Mouse (Mus musculus) kidney, embryonic 14.5 days (tissue): Measurements from ENCODE around the gene Shb. TPM values are rescaled to one million over a fixed set of nuclear protein-coding genes. Genes with fewer than 3 reads are reported as not detected.
A peak's percentile ranks its signal among the peaks of the same experiment; 100 is the strongest.

ENCODE experiments used
- ATAC-seq: fragments of 200-750 bp; cut with Nextera tagmentation; 2 replicates; pipeline ENCODE4 v1.8.0; 2017; ENCODE audit warnings: moderate number of reproducible peaks, mild to moderate bottlenecking, moderate TSS enrichment, moderate library complexity; ENCODE audit not compliant: low FRiP score, low TSS enrichment
- H3K27ac ChIP-seq: fragments of 300-500 bp; sonication (generic); 2 replicates; pipeline ENCODE4 v1.5.1; 2014; ENCODE audit warnings: low read depth, mild to moderate bottlenecking, low read length, moderate library complexity, mixed read lengths
- H3K27me3 ChIP-seq: fragments of 300-500 bp; sonication (generic); 2 replicates; pipeline ENCODE4 v1.6.1; 2014; ENCODE audit warnings: mild to moderate bottlenecking, low read length; ENCODE audit not compliant: control insufficient read depth, insufficient read depth
- H3K36me3 ChIP-seq: fragments of 300-500 bp; sonication (generic); 2 replicates; pipeline ENCODE4 v1.6.1; 2014; ENCODE audit warnings: low read length, mixed read lengths; ENCODE audit not compliant: control insufficient read depth, insufficient read depth
- H3K4me1 ChIP-seq: fragments of 300-500 bp; sonication (generic); 2 replicates; pipeline ENCODE4 v1.6.1; 2014; ENCODE audit warnings: low read length, mixed read lengths; ENCODE audit not compliant: control insufficient read depth, insufficient read depth
- H3K4me2 ChIP-seq: fragments of 300-500 bp; sonication (generic); replicated peaks from 2 replicates; pipeline ENCODE4 v1.6.1; 2014; ENCODE audit warnings: low read depth, mild to moderate bottlenecking, low read length
- H3K4me3 ChIP-seq: fragments of 300-500 bp; sonication (generic); 2 replicates; pipeline ENCODE4 v1.5.1; 2014; ENCODE audit warnings: mild to moderate bottlenecking, low read length
- H3K9ac ChIP-seq: fragments of 300-500 bp; sonication (generic); 2 replicates; pipeline ENCODE4 v1.6.1; 2014; ENCODE audit warnings: low read depth, mild to moderate bottlenecking, low read length, moderate library complexity
- H3K9me3 ChIP-seq: fragments of 300-500 bp; sonication (generic); 2 replicates; pipeline ENCODE4 v1.6.1; 2016; ENCODE audit warnings: low read length; ENCODE audit not compliant: control insufficient read depth
- WGBS: fragments of 180-500 bp; shearing (Covaris S2); extraction: QIAGEN DNeasy Blood & Tissue Kit; methylation state at CpG from one replicate; pipeline ENCODE4 v1.1.7; 2014; 5-methylcytosine and 5-hydroxymethylcytosine counted together
- polyA plus RNA-seq: library from polyadenylated mRNA; unstranded; fragments of >200 nt; fragmentation: Nextera tagmentation; extraction: Ambion mirVana; gene quantifications from 2 replicates; pipeline ENCODE4 v1.2.1, GENCODE M21; 2014

Gene Shb
- polyA plus RNA-seq, 1 experiment from 2014 or later: 6.1 TPM

GRCm38 (mm10) chr4:45522956-45523355, 9.3 kb downstream of the Shb start:
- no peaks in the 10 kb centered on the region for H3K9me3 ChIP-seq
- H3K4me1 ChIP-seq: peaks cover 35% of the 10 kb centered on the region
- ATAC-seq: no peak

GRCm38 (mm10) chr4:45522583-45522900, 9.7 kb downstream of the Shb start:
- Histone ChIP-seq H3K4me1 (peaks cover 35% of the 10 kb centered on the region), H3K27ac (no peak overlapping the region)
- WGBS: 67% methylated on average over 4 of the region's 4 CpGs

More at GRCm38 (mm10) chr4:45522956-45523355, 9.3 kb downstream of the Shb start:
- no peak overlapping the region for H3K9ac ChIP-seq
- no peaks in the 10 kb centered on the region for H3K27me3 ChIP-seq
- H3K4me2 ChIP-seq: no peak overlapping the region
- no peak overlapping the region for H3K4me3 ChIP-seq
- H3K36me3 ChIP-seq: no peaks in the 10 kb centered on the region
- H3K27ac ChIP-seq: no peak overlapping the region

GRCm38 (mm10) chr4:45521705-45522582, 10.3 kb downstream of the Shb start:
- no peak overlapping the region for H3K4me3 ChIP-seq
- ATAC-seq: no peak
- 52% methylated on average over 9 of the region's 9 CpGs for WGBS
- no peaks in the 10 kb centered on the region for H3K9me3 ChIP-seq
- H3K36me3 ChIP-seq: no peaks in the 10 kb centered on the region
- no peak overlapping the region for H3K9ac ChIP-seq
- no peaks in the 10 kb centered on the region for H3K27me3 ChIP-seq
- peaks cover 35% of the 10 kb centered on the region for H3K4me1 ChIP-seq
- H3K4me2 ChIP-seq: no peak overlapping the region
- no peak overlapping the region for H3K27ac ChIP-seq

More at GRCm38 (mm10) chr4:45522583-45522900, 9.7 kb downstream of the Shb start:
- Histone ChIP-seq H3K36me3 (no peaks in the 10 kb centered on the region), H3K4me2 (no peak overlapping the region), H3K9me3 (no peaks in the 10 kb centered on the region), H3K27me3 (no peaks in the 10 kb centered on the region), H3K9ac (no peak overlapping the region), H3K4me3 (no peak overlapping the region)
- no peak for ATAC-seq

- no peaks in the 10 kb centered on the region for H3K36me3 ChIP-seq
- H3K9me3 ChIP-seq: no peaks in the 10 kb centered on the region
- H3K27me3 ChIP-seq: no peaks in the 10 kb centered on the region
- peak overlapping the region; percentile 20 for H3K27ac ChIP-seq
- H3K4me1 ChIP-seq: peaks cover 35% of the 10 kb centered on the region
- H3K9ac ChIP-seq: no peak overlapping the region
- no peak overlapping the region for H3K4me3 ChIP-seq
- no peak for ATAC-seq
- H3K4me2 ChIP-seq: no peak overlapping the region
- WGBS: 55% methylated on average over 8 of the region's 8 CpGs
These were observed 11.9 kb downstream of the Shb start for GRCm38 (mm10) chr4:45520375-45520774.

GRCm38 (mm10) chr4:45517399-45517798, 14.9 kb downstream of the Shb start:
- Histone ChIP-seq H3K27me3 (no peaks in the 10 kb centered on the region), H3K27ac (no peak overlapping the region), H3K9ac (no peak overlapping the region), H3K36me3 (no peaks in the 10 kb centered on the region), H3K4me1 (peaks cover 45% of the 10 kb centered on the region), H3K4me3 (no peak overlapping the region), H3K9me3 (no peaks in the 10 kb centered on the region), H3K4me2 (no peak overlapping the region)
- ATAC-seq: no peak
- WGBS: 51% methylated on average over 4 of the region's 4 CpGs

- Histone ChIP-seq H3K9ac (no peak overlapping the region), H3K9me3 (no peaks in the 10 kb centered on the region), H3K4me3 (no peak overlapping the region), H3K4me2 (no peak overlapping the region), H3K36me3 (no peaks in the 10 kb centered on the region), H3K27ac (no peak overlapping the region), H3K4me1 (peaks cover 45% of the 10 kb centered on the region), H3K27me3 (no peaks in the 10 kb centered on the region)
- 62% methylated on average over 4 of the region's 4 CpGs for WGBS
- no peak for ATAC-seq
These were observed 16.4 kb downstream of the Shb start for GRCm38 (mm10) chr4:45515894-45516293.

GRCm38 (mm10) chr4:45514406-45514805, 17.9 kb downstream of the Shb start:
- H3K27ac ChIP-seq: peak overlapping the region; percentile 71; the same call in 1 of the 2 replicates
- no peaks in the 10 kb centered on the region for H3K36me3 ChIP-seq
- H3K4me2 ChIP-seq: peak overlapping the region; percentile 33; the same call in 1 of the 2 replicates
- H3K27me3 ChIP-seq: no peaks in the 10 kb centered on the region
- H3K4me1 ChIP-seq: peaks cover 54% of the 10 kb centered on the region
- no peaks in the 10 kb centered on the region for H3K9me3 ChIP-seq
- ATAC-seq: 0 out of 2 replicates have a peak, but pooled peaks have one; percentile 34
- H3K4me3 ChIP-seq: no peak overlapping the region
- 20% methylated on average over 7 of the region's 7 CpGs for WGBS
- no peak overlapping the region; the same call in 1 of the 2 replicates for H3K9ac ChIP-seq

GRCm38 (mm10) chr4:45513791-45514293, 18.4 kb downstream of the Shb start:
- peak overlapping the region; percentile 33 for H3K4me2 ChIP-seq
- WGBS: 3% methylated on average over 10 of the region's 10 CpGs
- peak; percentile 74 for ATAC-seq
- H3K4me1 ChIP-seq: peaks cover 58% of the 10 kb centered on the region
- no peak overlapping the region; the same call in 1 of the 2 replicates for H3K9ac ChIP-seq
- peak overlapping the region; percentile 71 for H3K27ac ChIP-seq
- H3K4me3 ChIP-seq: no peak overlapping the region
- no peaks in the 10 kb centered on the region for H3K9me3 ChIP-seq
- no peaks in the 10 kb centered on the region for H3K36me3 ChIP-seq
- H3K27me3 ChIP-seq: no peaks in the 10 kb centered on the region

- H3K4me3 ChIP-seq: no peak overlapping the region
- no peaks in the 10 kb centered on the region for H3K27me3 ChIP-seq
- H3K9ac ChIP-seq: no peak overlapping the region; the same call in 1 of the 2 replicates
- H3K36me3 ChIP-seq: no peaks in the 10 kb centered on the region
- H3K27ac ChIP-seq: peak overlapping the region; percentile 71
- 29% methylated on average over 2 of the region's 2 CpGs for WGBS
- no peaks in the 10 kb centered on the region for H3K9me3 ChIP-seq
- H3K4me2 ChIP-seq: peak overlapping the region; percentile 33; the same call in 1 of the 2 replicates
- H3K4me1 ChIP-seq: peaks cover 63% of the 10 kb centered on the region
- no peak for ATAC-seq
These were observed 18.9 kb downstream of the Shb start for GRCm38 (mm10) chr4:45513340-45513739.
